Mouse (Mus musculus) kidney, embryonic 15.5 days (tissue): Measurements from ENCODE around the gene Unc5a. TPM values are rescaled to one million over a fixed set of nuclear protein-coding genes. Genes with fewer than 3 reads are reported as not detected.

Source experiments
- ATAC-seq: fragments of 200-750 bp; cut with Nextera tagmentation; replicated peaks from 2 replicates; pipeline ENCODE4 v1.8.0; 2017; ENCODE audit warnings: moderate TSS enrichment; ENCODE audit not compliant: low FRiP score
- H3K27ac ChIP-seq: fragments of 300-500 bp; sonication (generic); 2 replicates; pipeline ENCODE4 v1.5.1; 2015; ENCODE audit warnings: mild to moderate bottlenecking, inconsistent platforms
- H3K27me3 ChIP-seq: fragments of 300-500 bp; sonication (generic); 2 replicates; pipeline ENCODE4 v1.6.1; 2015; ENCODE audit warnings: inconsistent platforms
- H3K36me3 ChIP-seq: fragments of 300-500 bp; sonication (generic); 2 replicates; pipeline ENCODE4 v1.6.1; 2015; ENCODE audit warnings: inconsistent platforms
- H3K4me1 ChIP-seq: fragments of 300-500 bp; sonication (generic); 2 replicates; pipeline ENCODE4 v1.6.1; 2015; ENCODE audit warnings: inconsistent platforms
- H3K4me2 ChIP-seq: fragments of 300-500 bp; sonication (generic); 2 replicates; pipeline ENCODE4 v1.6.1; 2015; ENCODE audit warnings: moderate library complexity, mild to moderate bottlenecking, inconsistent platforms
- H3K4me3 ChIP-seq: fragments of 300-500 bp; sonication (generic); replicated peaks from 2 replicates; pipeline ENCODE4 v1.5.1; 2015; ENCODE audit warnings: mild to moderate bottlenecking, inconsistent platforms
- H3K9ac ChIP-seq: fragments of 300-500 bp; sonication (generic); 2 replicates; pipeline ENCODE4 v1.6.1; 2015; ENCODE audit warnings: mild to moderate bottlenecking, inconsistent platforms
- H3K9me3 ChIP-seq: fragments of 300-500 bp; sonication (generic); replicated peaks from 2 replicates; pipeline ENCODE4 v1.6.1; 2016; ENCODE audit warnings: inconsistent platforms
- WGBS: fragments of 180-500 bp; shearing (Covaris S2); methylation state at CpG from one replicate; pipeline ENCODE4 v1.1.7; 2015; ENCODE audit warnings: mixed read lengths; 5-methylcytosine and 5-hydroxymethylcytosine counted together
- polyA plus RNA-seq: library from polyadenylated mRNA; unstranded; fragments of >200 nt; fragmentation: Nextera tagmentation; extraction: Ambion mirVana; gene quantifications from 2 replicates; pipeline ENCODE4 v1.2.1, GENCODE M21; 2015

The Unc5a gene
- polyA plus RNA-seq, 1 experiment from 2014 or later = 2.7 TPM

DNA sequence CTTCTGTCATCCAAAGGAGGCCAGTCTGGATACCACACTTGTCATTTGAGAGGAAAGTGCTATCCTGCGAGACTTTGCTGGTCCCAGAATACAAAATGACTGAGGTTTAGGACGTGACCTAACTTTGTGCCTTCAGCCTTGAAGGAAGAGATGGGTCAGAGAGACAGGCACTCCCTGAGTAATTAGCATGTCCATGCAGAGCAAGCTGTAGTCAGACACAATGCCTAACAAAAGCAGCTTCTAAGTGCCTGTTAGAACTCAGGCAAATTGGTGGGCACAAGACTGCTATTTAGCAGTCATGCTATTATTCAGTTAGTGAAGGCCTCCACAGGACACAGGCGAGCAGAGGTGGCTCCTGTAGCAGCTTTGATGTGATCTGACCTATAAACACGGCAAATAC is 73.0 kb downstream of the Unc5a start:
- no peak overlapping the region for H3K9ac ChIP-seq
- no peaks in the 10 kb centered on the region for H3K4me1 ChIP-seq
- peaks cover 7% of the 10 kb centered on the region; the same call in 1 of the 2 replicates for H3K36me3 ChIP-seq
- H3K27me3 ChIP-seq = no peaks in the 10 kb centered on the region
- no peak for ATAC-seq
- H3K27ac ChIP-seq = no peak overlapping the region
- WGBS = 49% methylated on average over 4 of the region's 4 CpGs
- no peak overlapping the region for H3K4me2 ChIP-seq
- H3K9me3 ChIP-seq = no peaks in the 10 kb centered on the region
- H3K4me3 ChIP-seq = no peak overlapping the region

DNA sequence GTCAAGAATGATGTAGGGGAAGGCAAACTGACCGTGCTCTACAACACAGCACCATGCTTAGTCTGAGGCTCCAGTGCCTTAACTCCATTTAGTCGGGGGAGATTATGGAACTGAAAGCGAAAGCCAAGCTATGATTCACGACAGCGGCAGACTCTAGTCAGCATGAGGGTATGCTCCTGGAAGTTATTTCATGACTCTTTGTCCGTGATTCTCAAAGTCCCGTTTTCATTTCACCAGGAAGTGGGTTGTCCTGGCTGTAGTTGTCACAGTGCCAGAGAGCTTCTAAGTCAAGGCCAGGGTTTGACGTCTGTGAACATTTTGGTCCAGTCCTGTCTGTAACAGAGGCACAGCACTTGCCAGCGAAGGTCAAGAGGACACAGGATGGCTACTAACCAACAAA is 73.5 kb downstream of the Unc5a start:
- H3K4me3 ChIP-seq = no peak overlapping the region
- ATAC-seq = no peak
- H3K4me1 ChIP-seq = no peaks in the 10 kb centered on the region
- no peak overlapping the region for H3K4me2 ChIP-seq
- H3K27ac ChIP-seq = no peak overlapping the region
- H3K27me3 ChIP-seq = no peaks in the 10 kb centered on the region
- peaks cover 9% of the 10 kb centered on the region for H3K36me3 ChIP-seq
- H3K9me3 ChIP-seq = no peaks in the 10 kb centered on the region
- WGBS = 67% methylated on average over 9 of the region's 9 CpGs
- H3K9ac ChIP-seq = no peak overlapping the region

- Histone ChIP-seq H3K4me2 (no peak overlapping the region), H3K9ac (no peak overlapping the region), H3K4me1 (no peaks in the 10 kb centered on the region), H3K27ac (no peak overlapping the region), H3K4me3 (no peak overlapping the region), H3K36me3 (peaks cover 13% of the 10 kb centered on the region), H3K9me3 (no peaks in the 10 kb centered on the region), H3K27me3 (no peaks in the 10 kb centered on the region)
- 85% methylated on average over 2 of the region's 2 CpGs for WGBS
- ATAC-seq = no peak
These were observed 75.0 kb downstream of the Unc5a start for GRCm38 (mm10) chr13:55024215-55024614.

GRCm38 (mm10) chr13:55040016-55040415 is 90.8 kb downstream of the Unc5a start:
- Histone ChIP-seq H3K27ac (no peak overlapping the region), H3K9me3 (no peaks in the 10 kb centered on the region), H3K4me3 (no peak overlapping the region), H3K9ac (no peak overlapping the region), H3K36me3 (peaks cover 19% of the 10 kb centered on the region), H3K4me2 (no peak overlapping the region), H3K27me3 (no peaks in the 10 kb centered on the region), H3K4me1 (no peaks in the 10 kb centered on the region)
- no peak for ATAC-seq
- WGBS = 95% methylated on average over 2 of the region's 2 CpGs

DNA sequence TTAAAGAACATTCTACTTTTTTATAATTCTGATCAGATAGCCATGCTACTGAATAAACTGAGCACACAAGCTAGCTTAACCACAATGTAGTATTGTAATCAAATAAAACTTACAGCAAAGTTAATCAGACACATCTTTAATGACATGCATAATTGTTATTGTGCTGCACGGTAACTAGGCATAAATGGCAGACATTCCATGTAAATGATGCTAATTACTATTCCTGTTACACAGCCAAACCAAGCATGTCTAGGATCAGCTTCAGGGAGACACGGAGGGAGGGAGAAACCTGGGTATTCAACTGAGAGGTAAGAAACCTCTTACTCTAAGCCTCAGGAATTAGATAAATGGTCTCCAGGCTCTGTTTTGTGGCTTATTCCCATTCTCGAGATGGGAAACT is 98.5 kb downstream of the Unc5a start:
- WGBS = 79% methylated on average over 3 of the region's 3 CpGs
- no peaks in the 10 kb centered on the region for H3K9me3 ChIP-seq
- H3K4me1 ChIP-seq = no peaks in the 10 kb centered on the region
- no peak for ATAC-seq
- no peak overlapping the region for H3K4me2 ChIP-seq
- peaks cover 20% of the 10 kb centered on the region; the same call in 1 of the 2 replicates for H3K36me3 ChIP-seq
- H3K27ac ChIP-seq = no peak overlapping the region
- no peak overlapping the region for H3K4me3 ChIP-seq
- H3K9ac ChIP-seq = no peak overlapping the region
- no peaks in the 10 kb centered on the region for H3K27me3 ChIP-seq

Other genes starting within 250 kb of the Unc5a start
- 5.4 TPM in 2 replicates for gene Cdhr2, start 247.9 kb upstream of the Unc5a start, polyA plus RNA-seq
- 0.14 and 0.27 TPM in 2 replicates for gene Gprin1, start 199.5 kb upstream of the Unc5a start, polyA plus RNA-seq
- gene Sncb, start 182.8 kb upstream of the Unc5a start, polyA plus RNA-seq = 0.15 and 0.29 TPM in 2 replicates
- not detected in 2 replicates for gene Eif4e1b, start 165.4 kb upstream of the Unc5a start, polyA plus RNA-seq
- 11.4 and 13.4 TPM in 2 replicates for gene Tspan17, start 160.0 kb upstream of the Unc5a start, polyA plus RNA-seq
- 0.77 and 0.91 TPM in 2 replicates for gene Hk3, start 72.0 kb downstream of the Unc5a start, polyA plus RNA-seq
- gene Uimc1, start 150.9 kb downstream of the Unc5a start, polyA plus RNA-seq = 23.9 and 24.3 TPM in 2 replicates
- 20.0 and 21.5 TPM in 2 replicates for gene Zfp346, start 155.9 kb downstream of the Unc5a start, polyA plus RNA-seq
- not detected in 2 replicates for gene Gm17617, start 184.1 kb downstream of the Unc5a start, polyA plus RNA-seq
- gene Fgfr4, start 203.2 kb downstream of the Unc5a start, polyA plus RNA-seq = 16.4 and 19.8 TPM in 2 replicates